Mouse (Mus musculus): ENCODE results near the gene Nos1. TPM values are rescaled to one million over a fixed set of nuclear protein-coding genes. Genes with fewer than 3 reads are reported as not detected.

Nos1 gene
- total RNA-seq, 2 experiments from 2014 or later = 0.09 TPM; not detected in 1

DNA sequence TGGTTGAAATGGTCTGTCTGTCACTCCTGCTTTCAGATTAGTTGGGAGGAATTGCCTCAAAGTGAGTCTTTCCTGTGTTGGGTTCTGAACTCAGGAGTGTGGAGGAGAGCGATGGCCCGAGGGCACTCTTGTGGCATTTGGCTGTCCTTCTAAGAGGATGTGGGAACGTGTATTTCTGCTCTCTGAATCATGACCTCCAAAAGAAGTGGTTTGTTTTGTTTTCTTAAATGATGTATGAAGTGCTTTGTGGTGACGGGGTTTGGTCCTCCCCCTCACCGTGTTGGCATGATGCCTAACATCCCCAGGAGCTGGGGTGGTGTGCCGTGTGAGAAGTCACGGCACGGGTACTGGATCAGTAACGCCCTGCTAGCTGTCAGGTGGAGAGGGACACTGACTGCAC is 207.5 kb downstream of the Nos1 start:
- ATAC-seq (replicated peaks; ENCODE audit: low FRiP score, poor library complexity, severe bottlenecking) = no peak

DNA sequence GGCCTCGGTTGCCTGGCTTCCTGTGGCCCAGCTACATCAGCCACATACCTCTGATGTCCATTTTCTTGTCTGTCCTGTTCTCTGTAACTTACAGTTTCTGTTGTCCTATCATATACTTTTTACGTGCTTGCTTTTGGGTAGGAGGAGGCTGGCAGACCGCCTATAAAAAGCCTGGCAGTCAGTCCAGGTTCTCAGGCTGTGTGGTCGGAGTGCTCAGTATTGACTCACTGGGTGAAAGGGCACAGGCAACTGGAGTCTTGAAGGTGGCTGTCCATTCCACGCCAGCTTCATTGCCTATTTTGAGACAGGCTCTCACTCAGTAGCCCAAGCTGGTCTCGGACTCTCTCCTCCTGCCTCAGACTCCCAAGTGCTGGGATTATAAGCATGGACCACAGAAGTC is 208.9 kb downstream of the Nos1 start:
- ATAC-seq (replicated peaks; ENCODE audit: low FRiP score, poor library complexity, severe bottlenecking) = no peak

DNA sequence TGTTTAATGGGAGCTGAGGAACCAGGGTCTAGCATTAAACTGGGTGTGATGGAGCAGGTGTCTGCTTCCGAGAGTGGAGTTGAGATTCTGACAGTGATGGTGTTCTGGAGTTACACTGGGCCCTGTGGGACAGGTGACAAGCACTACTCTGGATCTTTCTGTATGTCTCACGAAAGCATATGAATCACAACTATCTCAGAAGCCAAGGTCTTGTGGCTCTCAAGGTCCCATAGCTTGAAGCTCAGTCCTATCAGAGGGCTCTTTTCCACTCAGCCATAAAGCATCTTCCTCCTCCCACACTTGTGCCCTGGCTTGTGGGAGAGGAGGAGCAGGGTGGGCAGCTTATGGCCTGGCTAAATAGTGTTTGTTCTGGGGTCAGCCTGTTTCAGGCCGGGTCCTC is 210.1 kb downstream of the Nos1 start:
- no peak for ATAC-seq (replicated peaks; ENCODE audit: low FRiP score, poor library complexity, severe bottlenecking)

DNA sequence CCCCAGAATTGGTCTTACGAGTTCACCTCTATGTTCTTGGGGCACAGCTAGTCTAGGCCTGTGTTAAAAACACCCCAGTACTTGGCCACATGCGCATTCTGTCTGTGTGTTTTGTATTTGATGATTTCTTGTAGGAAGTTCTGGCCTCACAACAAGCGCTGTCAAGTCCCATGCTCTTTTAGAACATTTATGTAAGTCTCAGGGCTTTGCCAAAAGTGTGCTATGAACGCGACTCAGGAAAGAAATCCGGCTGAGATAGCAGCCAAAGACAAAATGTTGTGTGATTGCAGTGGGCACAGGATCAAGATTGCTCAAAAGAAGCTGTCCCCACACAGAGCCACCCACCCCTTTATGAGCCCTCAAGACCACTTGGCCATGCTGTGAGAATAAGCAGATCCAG is 212.7 kb downstream of the Nos1 start:
- ATAC-seq (replicated peaks; ENCODE audit: low FRiP score, poor library complexity, severe bottlenecking) = no peak

DNA sequence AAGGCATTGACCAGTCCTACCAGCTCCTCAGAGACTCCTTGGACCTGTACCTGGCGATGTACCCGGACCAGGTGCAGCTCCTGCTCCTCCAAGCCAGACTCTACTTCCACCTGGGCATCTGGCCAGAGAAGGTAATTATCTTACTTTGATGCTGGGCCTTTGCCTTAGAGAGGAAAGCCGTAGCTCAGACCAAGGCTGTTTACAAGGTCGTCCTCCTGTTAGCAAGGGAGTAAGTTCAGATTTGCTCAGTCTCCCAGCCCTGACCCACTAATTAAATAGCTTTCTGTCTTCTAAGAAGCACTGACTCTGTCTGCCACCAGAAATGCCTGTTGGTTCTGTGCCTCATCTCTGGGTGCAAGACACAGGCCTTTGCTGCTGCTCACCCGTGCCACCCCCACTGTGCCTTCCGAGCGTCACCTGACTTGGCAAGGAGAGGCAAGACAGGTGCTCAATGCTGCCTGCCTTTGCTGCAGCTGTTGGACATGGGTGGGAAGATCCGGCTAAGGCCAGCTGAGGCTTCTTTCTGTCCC is 214.6 kb downstream of the Nos1 start:
- no peak for ATAC-seq (replicated peaks; ENCODE audit: low FRiP score, poor library complexity, severe bottlenecking)

DNA sequence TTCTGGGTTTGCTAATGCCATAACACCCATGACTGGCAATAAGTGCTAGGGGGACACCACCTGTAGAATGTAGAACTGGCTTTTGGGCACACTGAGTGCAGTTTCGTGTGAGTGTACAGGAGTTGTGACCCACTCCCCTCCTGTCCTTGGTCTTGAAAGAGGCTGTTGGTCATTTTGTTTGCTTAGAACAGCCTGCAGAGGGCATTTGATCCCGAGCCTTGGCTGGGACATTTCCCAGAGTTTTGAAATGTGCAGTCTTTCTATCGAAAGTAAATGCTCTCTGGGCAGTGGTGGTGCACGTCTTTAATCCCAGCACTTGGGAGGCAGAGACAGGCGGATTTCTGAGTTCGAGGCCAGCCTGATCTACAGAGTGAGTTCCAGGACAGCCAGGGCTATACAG is 215.1 kb downstream of the Nos1 start:
- ATAC-seq (replicated peaks; ENCODE audit: low FRiP score, poor library complexity, severe bottlenecking) = no peak

DNA sequence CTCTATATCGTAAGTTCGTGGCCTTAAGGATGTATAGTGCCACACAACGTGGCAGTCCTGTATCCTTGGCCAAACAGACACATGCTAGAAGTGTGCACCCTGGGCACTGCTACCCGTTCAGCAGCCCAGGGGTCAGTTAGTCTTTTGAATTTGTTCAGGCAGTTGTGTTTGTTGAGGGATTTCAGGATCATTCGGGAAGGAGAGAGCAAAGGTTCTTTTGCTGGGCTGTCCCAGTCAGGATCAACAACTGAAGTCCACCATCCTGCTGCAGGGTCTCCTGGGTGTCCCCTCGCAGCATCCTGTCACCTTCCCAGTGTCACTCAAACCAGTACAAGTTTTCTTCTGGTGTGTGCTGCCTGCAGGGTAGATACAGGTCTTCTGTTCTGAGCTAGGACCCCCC is 215.7 kb downstream of the Nos1 start:
- ATAC-seq (replicated peaks; ENCODE audit: low FRiP score, poor library complexity, severe bottlenecking) = no peak

DNA sequence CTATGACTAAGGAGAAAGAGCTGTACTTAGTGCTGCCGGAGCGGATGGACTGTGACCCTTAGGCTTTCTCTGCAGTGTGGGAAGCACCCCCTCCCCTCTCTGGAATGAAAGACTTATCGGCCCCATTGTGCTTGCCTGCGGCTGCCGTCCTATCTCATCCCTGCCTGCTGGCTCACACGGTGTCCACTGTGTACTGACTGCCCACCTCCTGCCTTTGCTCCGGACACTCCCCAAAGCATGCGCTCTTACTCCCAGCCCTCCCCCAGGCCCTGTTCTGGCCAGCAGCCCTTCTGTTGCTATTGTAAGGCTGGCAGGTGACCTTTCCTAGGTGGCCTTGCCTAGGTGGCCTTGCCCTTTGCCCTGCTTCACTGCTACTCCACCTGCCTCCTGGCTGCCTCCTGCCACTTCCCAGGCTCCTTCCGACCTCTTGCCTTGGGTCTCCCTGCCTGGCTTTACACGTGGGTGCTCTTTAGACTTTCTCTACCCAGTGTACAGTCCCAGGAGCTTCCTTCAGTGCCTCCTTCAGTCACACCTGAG is 216.7 kb downstream of the Nos1 start:
- no peak for ATAC-seq (replicated peaks; ENCODE audit: low FRiP score, poor library complexity, severe bottlenecking)

DNA sequence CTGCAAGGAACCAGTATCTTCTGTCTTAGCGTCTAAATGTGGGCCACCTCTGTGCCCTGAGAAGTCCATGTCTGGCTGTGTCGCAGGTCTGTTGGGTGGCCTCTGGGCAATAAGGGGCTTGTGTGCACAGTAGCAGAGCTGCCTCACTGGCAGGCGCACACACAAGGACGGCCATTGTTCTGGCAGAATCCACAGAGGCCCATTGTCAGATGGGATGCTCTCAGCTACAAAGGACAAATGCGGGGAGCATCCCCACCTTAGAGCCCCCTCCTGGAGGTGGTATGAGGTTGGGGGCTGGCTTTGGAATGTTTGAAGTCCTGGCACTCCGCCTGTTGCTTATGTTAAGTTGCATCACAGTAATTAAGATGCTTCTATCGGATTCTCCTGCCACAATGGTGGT is 218.2 kb downstream of the Nos1 start:
- ATAC-seq (replicated peaks; ENCODE audit: low FRiP score, poor library complexity, severe bottlenecking) = no peak

DNA sequence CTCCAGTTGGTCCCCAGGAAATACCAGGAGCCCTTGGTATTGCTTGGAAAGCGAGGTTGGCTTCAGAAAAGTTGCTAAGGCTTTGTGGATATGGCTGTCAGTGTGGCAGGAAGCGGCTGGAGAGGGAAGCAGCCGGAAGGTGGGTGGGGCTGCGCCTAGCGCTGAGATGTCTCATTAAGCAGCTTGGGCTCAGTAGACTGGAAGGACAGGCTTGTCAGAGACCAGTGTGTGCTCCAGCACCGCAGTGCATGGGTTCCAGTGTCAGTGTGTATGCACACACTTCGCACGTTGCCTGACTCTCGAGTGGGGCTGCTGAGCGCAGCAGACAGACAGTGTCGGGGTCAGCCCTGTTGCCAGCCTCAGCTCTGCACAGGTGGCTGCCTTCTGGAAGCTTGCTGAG is 218.8 kb downstream of the Nos1 start:
- no peak for ATAC-seq (replicated peaks; ENCODE audit: low FRiP score, poor library complexity, severe bottlenecking)

DNA sequence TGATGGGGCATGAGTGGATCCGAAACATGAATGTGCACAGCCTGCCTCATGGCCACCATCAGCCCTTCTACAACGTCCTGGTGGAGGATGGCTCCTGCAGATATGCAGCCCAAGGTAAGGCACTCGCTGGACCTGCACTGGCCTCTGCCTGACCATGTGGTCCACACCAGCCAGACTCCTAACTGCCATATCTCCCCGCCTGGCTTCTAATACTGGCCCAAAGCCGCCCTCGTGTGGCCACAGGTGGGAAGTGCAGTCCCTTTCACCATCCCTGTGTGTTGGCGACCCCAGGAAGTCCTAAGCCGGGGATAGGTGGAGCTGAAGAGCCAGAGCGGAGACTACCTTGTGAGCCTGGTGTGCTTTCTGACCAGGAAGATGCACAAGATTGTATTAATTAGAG is 221.2 kb downstream of the Nos1 start:
- peak; percentile 60 for ATAC-seq (replicated peaks; ENCODE audit: low FRiP score, poor library complexity, severe bottlenecking)

DNA sequence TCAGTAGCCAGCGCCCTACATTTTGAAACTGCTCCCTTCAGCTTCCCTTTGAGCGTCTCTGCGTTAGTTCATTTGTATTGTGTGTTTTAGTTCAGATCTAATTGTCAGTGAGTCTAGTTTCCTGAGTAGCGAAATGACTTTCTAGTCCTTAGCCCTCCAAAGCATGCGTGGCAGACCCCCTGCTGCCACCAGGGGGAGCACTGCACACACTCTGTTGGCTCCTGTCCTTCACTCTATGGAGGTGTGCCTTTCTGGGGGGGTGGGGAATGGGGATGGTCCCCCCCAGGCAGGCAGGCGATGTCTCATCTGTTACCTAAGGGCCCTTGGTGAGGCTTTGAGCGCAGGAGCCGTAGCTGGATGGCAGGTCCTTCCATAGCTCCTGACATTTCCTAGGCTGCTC is 223.8 kb downstream of the Nos1 start:
- ATAC-seq (replicated peaks; ENCODE audit: low FRiP score, poor library complexity, severe bottlenecking) = no peak

DNA sequence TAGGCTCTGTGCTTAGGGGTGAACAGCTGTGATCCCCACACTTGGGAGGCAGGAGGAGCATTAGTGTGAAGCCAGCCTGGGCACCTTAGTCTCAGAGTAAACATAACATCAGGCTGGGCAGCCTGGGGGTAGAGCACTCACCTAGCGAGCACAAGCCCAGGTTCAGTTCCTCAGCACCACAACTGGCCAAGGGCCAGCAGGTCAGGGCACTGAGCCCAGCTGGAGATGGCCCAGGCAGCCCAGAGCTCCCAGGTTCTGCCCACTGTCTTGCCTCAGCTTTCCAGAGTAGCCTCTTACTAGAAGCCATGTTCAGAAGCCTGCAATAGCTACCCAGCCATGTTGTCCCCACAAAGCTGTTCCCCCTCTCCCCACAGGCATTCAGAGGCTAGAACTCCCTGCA is 224.9 kb downstream of the Nos1 start:
- ATAC-seq (replicated peaks; ENCODE audit: low FRiP score, poor library complexity, severe bottlenecking) = no peak

DNA sequence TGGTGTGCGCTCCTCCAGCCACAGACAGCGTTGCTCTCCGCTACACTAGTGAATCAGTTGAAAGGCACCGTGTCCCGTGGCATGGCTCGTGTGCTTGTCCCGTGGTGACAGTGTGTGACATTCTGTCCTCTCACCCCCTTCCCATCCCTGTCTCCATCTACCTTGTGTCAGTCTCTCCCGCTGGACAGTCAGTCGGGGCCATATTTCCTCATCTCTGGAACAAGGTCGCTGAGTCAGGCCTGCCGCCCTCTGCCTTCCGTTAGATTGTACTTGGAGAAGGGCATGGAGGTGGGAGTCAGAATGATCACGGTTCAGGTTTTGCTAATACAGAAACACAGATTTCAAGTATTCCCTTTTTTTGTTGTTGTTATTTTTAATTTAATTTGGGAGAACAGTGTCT is 227.5 kb downstream of the Nos1 start:
- no peak for ATAC-seq (replicated peaks; ENCODE audit: low FRiP score, poor library complexity, severe bottlenecking)

Other genes with a start within 250 kb of the Nos1 start
- 1.7 TPM in 1 of 2 replicates, not detected in the other for gene Fbxo21, start 195.7 kb downstream of the Nos1 start, total RNA-seq (2015; ENCODE audit: low replicate concordance)
- gene Fbxo21, start 195.7 kb downstream of the Nos1 start, total RNA-seq (2017; ENCODE audit: low replicate concordance) = 0.98 and 2.0 TPM in 2 replicates
- gene Tesc, start 246.7 kb downstream of the Nos1 start, total RNA-seq (2015; ENCODE audit: low replicate concordance) = 4.6 TPM in 1 of 2 replicates, not detected in the other
- 0.56 and 2.6 TPM in 2 replicates for gene Tesc, start 246.7 kb downstream of the Nos1 start, total RNA-seq (2017; ENCODE audit: low replicate concordance)